Mouse (Mus musculus) hindbrain, embryonic 16.5 days (tissue): Measurements from ENCODE around the gene Pdzk1. TPM values are rescaled to one million over a fixed set of nuclear protein-coding genes. Genes with fewer than 3 reads are reported as not detected.

Experiments
- ATAC-seq: fragments of 200-750 bp; cut with Nextera tagmentation; 2 replicates; pipeline ENCODE4 v1.8.0; 2017; ENCODE audit warnings: moderate TSS enrichment, moderate library complexity
- H3K27ac ChIP-seq: fragments of 300-500 bp; sonication (generic); 2 replicates; pipeline ENCODE4 v1.5.1; 2014; ENCODE audit warnings: low read depth, mild to moderate bottlenecking, control low read depth, low read length, moderate library complexity
- H3K27me3 ChIP-seq: fragments of 300-500 bp; sonication (generic); replicated peaks from 2 replicates; pipeline ENCODE4 v1.6.1; 2014; ENCODE audit warnings: low read length; ENCODE audit not compliant: control insufficient read depth, insufficient read depth
- H3K36me3 ChIP-seq: fragments of 300-500 bp; sonication (generic); 2 replicates; pipeline ENCODE4 v1.6.1; 2014; ENCODE audit warnings: mild to moderate bottlenecking, low read length, moderate library complexity, mixed read lengths; ENCODE audit not compliant: control insufficient read depth, insufficient read depth
- H3K4me1 ChIP-seq: fragments of 300-500 bp; sonication (generic); 2 replicates; pipeline ENCODE4 v1.6.1; 2014; ENCODE audit warnings: low read depth, low read length; ENCODE audit not compliant: control insufficient read depth, insufficient read depth
- H3K4me2 ChIP-seq: fragments of 300-500 bp; sonication (generic); 2 replicates; pipeline ENCODE4 v1.6.1; 2014; ENCODE audit warnings: mild to moderate bottlenecking, low read length, control low read depth, moderate library complexity
- H3K4me3 ChIP-seq: fragments of 300-500 bp; sonication (generic); 2 replicates; pipeline ENCODE4 v1.5.1; 2014; ENCODE audit warnings: mild to moderate bottlenecking, low read length, control low read depth, moderate library complexity
- H3K9ac ChIP-seq: fragments of 300-500 bp; sonication (generic); 2 replicates; pipeline ENCODE4 v1.6.1; 2014; ENCODE audit warnings: low read depth, mild to moderate bottlenecking, control low read depth, low read length, moderate library complexity
- H3K9me3 ChIP-seq: fragments of 300-500 bp; sonication (generic); 2 replicates; pipeline ENCODE4 v1.6.1; 2014; ENCODE audit warnings: mild to moderate bottlenecking, low read length, moderate library complexity; ENCODE audit not compliant: control insufficient read depth
- WGBS: fragments of 180-500 bp; shearing (Covaris S2); extraction: QIAGEN DNeasy Blood & Tissue Kit; methylation state at CpG from one replicate; pipeline ENCODE4 v1.1.7; 2014; 5-methylcytosine and 5-hydroxymethylcytosine counted together
- polyA plus RNA-seq: library from polyadenylated mRNA; unstranded; fragments of >200 nt; fragmentation: Nextera tagmentation; extraction: Ambion mirVana; gene quantifications from 2 replicates; pipeline ENCODE4 v1.2.1, GENCODE M21; 2015

The Pdzk1 gene
- polyA plus RNA-seq, 1 experiment from 2014 or later = 0.15 TPM

- 91% methylated on average over 4 of the region's 4 CpGs for WGBS
- H3K4me2 ChIP-seq = no peak overlapping the region
Observed at GRCm38 (mm10) chr3:96902336-96902999, 73.4 kb downstream of the Pdzk1 start.

GRCm38 (mm10) chr3:96904393-96904792 is 75.3 kb downstream of the Pdzk1 start, which contains the start of gene Gja5:
TSS of gene Gja5 (plus strand) at chr3:96904693.
- H3K9ac ChIP-seq = peak within 1 kb of the TSS; percentile 82
- WGBS = 10% methylated on average over 14 of the region's 14 CpGs
- 0 out of 2 replicates have a peak, but pooled peaks cover 3% of the 10 kb centered on the region for H3K27me3 ChIP-seq
- H3K9me3 ChIP-seq = no peaks in the 10 kb centered on the region
- H3K36me3 ChIP-seq = no peaks in the 10 kb centered on the region
- H3K4me1 ChIP-seq = peaks cover 9% of the 10 kb centered on the region
- 0 out of 2 replicates have a peak, but pooled peaks have one; percentile 4 for ATAC-seq
- H3K4me2 ChIP-seq = peak within 1 kb of the TSS; percentile 86
- peak within 1 kb of the TSS; percentile 55 for H3K27ac ChIP-seq
- peak within 1 kb of the TSS; percentile 59 for H3K4me3 ChIP-seq

More at GRCm38 (mm10) chr3:96902336-96902999, 73.4 kb downstream of the Pdzk1 start:
- no peaks in the 10 kb centered on the region for H3K9me3 ChIP-seq
- no peak overlapping the region for H3K9ac ChIP-seq
- no peak overlapping the region for H3K27ac ChIP-seq
- peaks cover 9% of the 10 kb centered on the region for H3K4me1 ChIP-seq
- H3K27me3 ChIP-seq = no peaks in the 10 kb centered on the region
- H3K36me3 ChIP-seq = no peaks in the 10 kb centered on the region
- no peak for ATAC-seq
- H3K4me3 ChIP-seq = no peak overlapping the region

- Histone ChIP-seq H3K9me3 (no peaks in the 10 kb centered on the region), H3K4me1 (peaks cover 9% of the 10 kb centered on the region), H3K9ac (peak within 1 kb of the TSS; percentile 82), H3K36me3 (no peaks in the 10 kb centered on the region), H3K4me2 (peak within 1 kb of the TSS; percentile 86), H3K27ac (peak within 1 kb of the TSS; percentile 55), H3K4me3 (peak within 1 kb of the TSS; percentile 59), H3K27me3 (0 out of 2 replicates have a peak, but pooled peaks cover 3% of the 10 kb centered on the region)
- ATAC-seq = peak; percentile 98
- WGBS = 0% methylated on average over 29 of the region's 40 CpGs
Observed at GRCm38 (mm10) chr3:96904851-96905541, 75.9 kb downstream of the Pdzk1 start, which contains the start of gene Gpr89. TSS of gene Gpr89 (minus strand) at chr3:96905346.

GRCm38 (mm10) chr3:96905592-96905991 is 76.5 kb downstream of the Pdzk1 start:
- Histone ChIP-seq H3K4me2 (peak overlapping the region; percentile 86), H3K4me1 (peaks cover 9% of the 10 kb centered on the region), H3K27ac (no peak overlapping the region; the same call in 1 of the 2 replicates), H3K9me3 (no peaks in the 10 kb centered on the region), H3K9ac (peak overlapping the region; percentile 82), H3K27me3 (0 out of 2 replicates have a peak, but pooled peaks cover 3% of the 10 kb centered on the region), H3K36me3 (no peaks in the 10 kb centered on the region), H3K4me3 (peak overlapping the region; percentile 59)
- WGBS = 47% methylated on average over 9 of the region's 9 CpGs
- ATAC-seq = peak; percentile 54; the same call in 1 of the 2 replicates

Other genes with a start within 250 kb of the Pdzk1 start
- 31.0 and 33.3 TPM in 2 replicates for gene Polr3gl, start 235.1 kb upstream of the Pdzk1 start, polyA plus RNA-seq
- gene Ankrd34a, start 232.6 kb upstream of the Pdzk1 start, polyA plus RNA-seq = 21.5 and 23.9 TPM in 2 replicates
- gene Lix1l, start 228.1 kb upstream of the Pdzk1 start, polyA plus RNA-seq = 5.1 and 5.8 TPM in 2 replicates
- 110 and 113 TPM in 2 replicates for gene Rbm8a, start 199.4 kb upstream of the Pdzk1 start, polyA plus RNA-seq
- 62.4 and 66.2 TPM in 2 replicates for gene Pex11b, start 193.9 kb upstream of the Pdzk1 start, polyA plus RNA-seq
- 0.06 and 0.10 TPM in 2 replicates for gene Gm42957, start 193.8 kb upstream of the Pdzk1 start, polyA plus RNA-seq
- gene Itga10, start 183.7 kb upstream of the Pdzk1 start, polyA plus RNA-seq = 0.85 and 1.1 TPM in 2 replicates
- 2.5 and 2.8 TPM in 2 replicates for gene Ankrd35, start 159.2 kb upstream of the Pdzk1 start, polyA plus RNA-seq
- gene Pias3, start 132.9 kb upstream of the Pdzk1 start, polyA plus RNA-seq = 43.4 and 44.3 TPM in 2 replicates
- 20.4 and 22.4 TPM in 2 replicates for gene Nudt17, start 120.7 kb upstream of the Pdzk1 start, polyA plus RNA-seq
- 31.4 and 33.7 TPM in 2 replicates for gene Polr3c, start 101.7 kb upstream of the Pdzk1 start, polyA plus RNA-seq
- gene Rnf115, start 101.6 kb upstream of the Pdzk1 start, polyA plus RNA-seq = 72.2 and 82.0 TPM in 2 replicates
- 0.16 and 0.21 TPM in 2 replicates for gene Cd160, start 67 bp downstream of the Pdzk1 start, polyA plus RNA-seq
- 2.1 and 3.3 TPM in 2 replicates for gene Gja5, start 75.4 kb downstream of the Pdzk1 start, polyA plus RNA-seq
- gene Gpr89, start 76.1 kb downstream of the Pdzk1 start, polyA plus RNA-seq = 35.1 and 41.1 TPM in 2 replicates
- 0.03 and 0.04 TPM in 2 replicates for gene Gja8, start 96.7 kb downstream of the Pdzk1 start, polyA plus RNA-seq